Mouse (Mus musculus): ENCODE measurements around the gene Ttbk2.

- no peak for TF ChIP-seq CTCF (IDR thresholded peaks at IDR 0.05)
- no peak for TF ChIP-seq EP300 (IDR thresholded peaks at IDR 0.05; ENCODE audit: insufficient read depth, low read depth, low read length)
- no peak for TF ChIP-seq POLR2A (IDR thresholded peaks at IDR 0.05; ENCODE audit: insufficient read depth, low read depth, low read length)
These were observed 7.7 kb upstream of the Ttbk2 start for GRCm38 (mm10) chr2:120858131-120858530.
